Mouse (Mus musculus) kidney, adult 11 months (tissue): ENCODE data around the gene Brf1.

ENCODE experiments used
- DNase-seq: peaks from one replicate; pipeline ENCODE4 v3.0.0; 2022

Gene Brf1

DNA sequence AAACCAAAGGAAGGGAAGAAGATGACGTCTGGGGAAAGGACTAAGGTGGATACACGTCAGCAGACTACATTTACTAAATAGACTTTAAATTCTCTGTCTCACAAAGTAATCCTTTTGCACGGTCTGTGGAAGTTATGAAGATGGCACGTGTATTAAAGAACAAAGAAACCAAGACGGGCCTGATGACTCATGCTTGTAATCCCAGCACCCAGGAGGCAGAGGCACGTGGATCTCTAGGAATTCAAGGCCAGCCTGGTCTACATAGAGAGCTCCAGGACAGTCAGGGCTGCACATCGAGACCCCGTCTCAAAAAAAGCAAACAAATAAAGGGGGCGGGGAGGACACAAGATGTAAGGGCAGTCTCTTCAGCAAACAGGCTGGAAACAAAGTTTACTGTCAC, 25.8 kb downstream of the Brf1 start:
- no peak for DNase-seq

DNA sequence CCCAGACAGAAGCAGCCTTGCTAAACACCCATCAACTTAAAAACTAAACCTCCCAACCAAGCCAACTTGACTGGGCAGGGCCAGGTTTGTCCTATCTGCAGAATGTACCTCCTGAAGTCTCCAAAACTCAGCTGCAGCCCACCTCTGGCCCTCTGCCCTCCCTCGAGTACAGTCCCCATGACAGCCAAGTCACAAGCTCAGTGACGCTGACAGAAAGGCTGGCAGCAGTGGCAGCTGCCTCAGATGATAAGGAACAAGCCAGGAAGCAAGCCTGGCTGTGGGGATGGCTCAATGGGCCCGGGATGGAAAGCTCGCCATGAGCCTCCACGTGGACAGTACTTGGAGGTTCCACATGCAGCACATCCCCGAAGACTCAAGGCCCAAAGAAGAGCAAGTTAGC, 30.9 kb downstream of the Brf1 start:
- no peak for DNase-seq

DNA sequence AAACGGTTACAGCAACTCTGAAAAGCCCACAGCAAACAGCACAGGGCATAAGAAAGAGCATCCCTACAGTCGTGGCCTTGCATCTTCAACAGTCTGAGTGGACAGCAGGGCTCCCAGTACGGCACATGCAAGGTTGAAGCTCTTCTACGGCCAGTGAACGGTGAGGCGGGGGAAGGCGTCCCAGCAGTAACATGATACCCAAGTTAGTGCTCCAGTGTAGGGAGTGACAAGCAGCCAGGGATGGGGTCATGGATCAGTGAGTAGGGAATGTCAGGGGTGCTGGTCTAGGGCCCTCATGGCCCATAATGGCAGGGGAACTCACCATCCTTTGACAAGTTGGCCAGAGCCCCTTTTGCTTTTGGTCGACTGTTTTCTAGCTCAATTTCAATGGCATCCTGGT, 31.6 kb downstream of the Brf1 start:
- no peak for DNase-seq

DNA sequence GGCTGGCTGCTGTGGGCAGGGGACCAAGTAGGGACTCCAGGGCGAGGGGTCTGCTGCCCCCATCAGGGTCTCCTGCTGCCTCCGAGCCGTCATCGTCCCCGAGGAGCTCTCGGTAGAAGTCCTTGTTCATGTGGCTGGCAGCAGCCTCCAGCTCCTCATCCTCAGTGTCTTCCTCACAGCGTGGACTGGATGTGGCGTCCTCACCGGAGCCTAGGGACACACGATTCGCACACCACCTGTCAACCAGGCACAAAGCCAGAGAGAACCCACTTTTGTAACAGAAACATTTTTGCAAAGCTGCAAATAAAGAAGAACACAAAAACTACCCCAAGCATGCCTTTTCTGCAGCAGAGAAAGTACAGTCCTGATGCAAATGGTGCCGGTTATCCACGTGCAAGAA, 34.7 kb downstream of the Brf1 start:
- no peak for DNase-seq

DNA sequence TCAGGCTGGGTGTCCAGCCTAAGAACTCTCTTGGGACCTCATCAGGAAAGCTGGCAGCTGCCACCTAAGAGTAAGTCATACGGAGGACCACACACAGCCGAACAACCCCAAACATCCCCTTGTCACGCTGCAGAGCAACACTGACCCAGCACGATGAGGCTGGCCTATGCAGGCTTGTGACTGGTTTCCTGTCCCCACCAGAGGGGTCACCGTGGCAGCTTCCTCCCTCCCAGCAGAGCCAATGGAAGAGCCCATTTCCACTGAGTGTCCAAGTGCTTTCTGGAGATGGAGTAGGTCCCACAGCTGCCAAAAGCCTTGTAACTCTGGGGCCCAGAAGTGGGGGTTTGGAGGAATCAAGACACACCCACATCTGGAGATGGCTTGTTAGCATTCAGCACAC, 38.6 kb downstream of the Brf1 start:
- DNase-seq = no peak

DNA sequence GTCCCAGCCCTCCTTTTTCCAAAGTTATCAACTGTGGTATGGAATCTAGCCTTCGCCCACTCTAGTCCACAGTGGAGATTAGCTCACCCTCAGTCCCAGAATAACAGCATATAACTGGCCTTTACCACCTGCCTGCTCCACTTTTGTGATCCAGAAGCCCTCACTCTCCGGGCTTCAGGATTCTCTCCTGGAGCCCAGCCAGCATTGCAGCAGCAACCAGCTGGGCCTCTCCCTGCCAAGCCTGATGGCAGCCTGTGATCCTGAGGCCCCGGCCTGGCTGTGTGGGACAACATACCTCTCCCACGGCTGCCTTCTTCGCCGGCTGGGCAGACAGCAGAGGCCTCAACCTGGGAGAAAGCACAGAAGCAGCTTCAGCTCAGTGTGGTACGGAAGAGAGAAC, 39.1 kb downstream of the Brf1 start:
- DNase-seq = no peak

DNA sequence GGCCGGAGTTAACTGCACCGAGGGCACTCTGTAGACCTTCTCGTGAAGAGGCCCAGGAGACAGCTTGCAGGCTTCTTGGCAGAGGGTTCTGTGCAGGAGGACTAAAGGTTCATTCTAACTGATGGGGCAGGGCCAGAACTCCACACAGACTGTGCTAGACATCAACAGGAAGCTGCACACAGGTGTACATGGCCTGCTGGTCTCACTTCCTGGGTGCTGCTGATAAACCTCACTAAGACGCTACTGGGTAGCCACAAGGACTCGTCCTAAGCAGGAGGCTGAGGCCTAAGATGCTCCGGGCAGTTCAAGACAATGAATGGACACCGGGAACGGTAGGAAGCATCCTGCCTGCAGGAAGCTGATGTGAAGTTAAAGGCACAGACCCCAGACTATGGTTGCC, 41.1 kb downstream of the Brf1 start:
- DNase-seq = no peak

DNA sequence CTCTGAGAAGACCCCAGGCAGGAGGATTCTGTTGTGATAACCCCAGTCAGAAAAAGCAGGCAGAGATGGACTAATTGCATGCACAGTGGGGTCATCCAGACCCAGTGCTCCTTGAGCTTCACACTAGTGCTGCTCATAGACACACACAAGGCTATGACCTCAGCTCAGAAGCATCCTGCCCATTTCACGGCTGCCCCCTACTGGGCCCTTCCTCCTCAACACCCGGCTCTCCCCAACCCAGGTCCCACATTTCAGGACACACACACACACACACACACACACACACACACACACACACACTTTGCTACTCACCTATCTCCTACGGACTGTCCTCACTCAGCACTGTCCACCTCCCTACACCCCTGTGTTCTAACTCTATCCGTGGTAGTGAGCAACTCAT, 42.2 kb downstream of the Brf1 start:
- no peak for DNase-seq

DNA sequence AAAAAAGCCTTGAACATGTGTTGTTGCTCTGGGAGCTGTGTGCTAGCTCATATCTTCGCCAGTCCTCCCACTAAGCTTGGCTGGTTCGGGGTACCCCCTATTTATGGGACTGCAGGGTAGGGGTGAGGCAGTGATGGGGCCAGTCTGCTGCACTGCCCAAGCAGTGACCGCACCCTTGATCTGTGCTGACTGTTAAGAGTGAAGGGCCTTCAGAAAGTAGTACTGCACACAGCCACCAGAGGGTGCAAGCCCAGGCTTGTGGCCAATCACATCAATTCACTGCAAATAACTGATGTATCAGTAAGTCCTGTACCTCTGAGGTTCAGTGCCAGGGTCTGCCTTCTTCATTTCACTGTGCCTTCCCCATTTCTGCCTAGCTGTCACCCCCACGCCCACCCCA, 44.7 kb downstream of the Brf1 start:
- DNase-seq = peak; percentile 67

DNA sequence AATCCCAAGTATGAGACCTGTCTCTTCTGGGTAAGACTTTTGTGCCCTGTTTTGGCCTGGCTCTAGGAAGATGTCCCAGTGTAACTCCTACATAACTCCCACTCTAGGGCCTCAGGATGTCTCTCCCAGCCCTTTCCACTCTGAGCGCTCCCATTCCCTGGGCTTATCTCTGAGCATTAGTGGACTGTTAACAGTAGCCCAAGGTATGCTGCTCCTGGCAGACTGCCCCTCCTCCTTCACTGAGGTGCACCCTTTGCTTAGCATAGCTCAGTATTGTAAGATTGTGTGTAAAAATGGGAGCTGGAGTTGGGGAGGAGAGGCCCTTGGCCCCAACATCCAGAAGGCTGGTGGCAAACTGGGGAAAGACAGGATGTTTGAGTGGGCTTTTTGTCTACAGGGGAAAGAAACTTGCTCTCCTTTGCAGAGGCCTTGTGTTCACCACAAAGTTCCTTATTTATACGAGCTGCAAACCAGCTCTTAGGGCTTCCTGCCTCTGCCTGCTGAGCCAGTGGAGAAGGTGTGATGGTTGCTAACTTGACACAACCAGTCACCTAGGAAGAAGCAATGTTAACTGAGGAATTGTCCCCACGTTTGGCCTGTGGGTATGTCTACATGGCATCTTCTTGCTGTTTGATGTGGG, 47.5 kb downstream of the Brf1 start:
- no peak for DNase-seq

DNA sequence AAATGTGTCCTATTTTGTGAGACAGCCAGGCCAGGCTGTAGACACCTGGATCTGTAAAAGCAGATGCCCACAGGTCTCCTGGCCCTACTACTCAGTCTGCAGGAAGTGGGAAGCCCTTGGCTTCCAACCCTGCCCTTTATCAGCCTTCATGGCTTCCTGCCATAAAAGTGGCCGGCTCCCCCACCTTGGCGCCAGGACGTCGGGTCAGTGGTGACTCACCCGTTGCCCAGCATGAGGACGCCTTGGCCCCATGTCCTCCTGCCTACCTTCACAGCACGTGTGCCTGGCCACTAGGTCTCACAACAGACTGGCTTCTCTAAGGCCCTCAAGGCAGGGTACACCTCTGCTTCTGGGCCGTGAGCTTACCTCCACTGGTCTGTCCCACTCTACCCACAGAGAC, 48.1 kb downstream of the Brf1 start:
- DNase-seq = peak; percentile 59

DNA sequence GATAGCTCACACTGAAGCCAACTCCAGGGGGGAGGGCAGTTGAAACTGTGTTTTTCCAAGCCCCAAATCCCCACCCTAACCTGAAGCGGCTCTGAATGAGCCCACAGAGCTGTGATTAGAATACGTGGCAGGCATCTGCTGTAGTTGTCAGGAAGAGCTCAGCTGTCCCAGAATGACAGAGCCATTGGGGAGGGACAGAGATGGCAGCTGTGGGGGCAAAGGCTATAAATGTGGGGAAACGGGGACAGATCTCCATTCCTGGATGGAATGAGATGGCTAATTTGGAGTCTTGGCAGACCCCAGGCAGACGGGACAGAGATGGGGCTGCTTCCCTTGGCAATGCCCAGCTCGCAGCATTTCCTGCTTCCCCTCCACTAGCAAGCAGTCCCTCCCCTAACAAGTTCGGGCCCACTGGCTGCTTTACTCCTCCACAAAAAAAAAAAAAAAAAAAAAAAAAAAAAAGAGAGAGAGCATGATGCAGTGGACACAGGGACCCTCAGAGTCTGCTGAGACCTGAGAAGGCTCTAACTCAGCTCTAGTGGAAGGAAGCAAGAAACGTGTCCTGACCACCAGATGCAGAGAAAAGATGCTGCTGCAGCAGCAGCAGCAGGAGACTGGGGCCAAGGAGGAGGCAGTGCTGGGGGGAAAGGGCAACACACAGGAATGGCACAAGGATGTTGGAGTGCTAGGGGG, 49.2 kb downstream of the Brf1 start:
- no peak for DNase-seq

DNA sequence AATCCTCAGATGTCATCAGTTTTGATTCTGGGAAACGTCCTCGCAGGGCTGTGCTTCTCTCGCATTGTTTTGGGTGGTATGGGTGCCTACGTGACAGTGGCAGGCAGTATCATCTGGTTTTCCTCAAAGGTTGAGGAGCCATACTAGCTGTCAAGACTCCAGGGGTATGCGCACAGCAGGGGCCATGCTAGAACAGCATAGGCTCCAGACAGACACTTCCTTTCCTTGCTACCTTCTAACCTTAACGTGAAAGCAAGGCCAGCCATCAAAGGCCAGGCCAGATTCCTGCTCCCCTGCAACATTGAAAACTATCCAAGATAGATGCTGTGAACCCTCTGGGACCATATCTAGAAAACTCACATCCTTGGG, 49.8 kb downstream of the Brf1 start:
- no peak for DNase-seq

DNA sequence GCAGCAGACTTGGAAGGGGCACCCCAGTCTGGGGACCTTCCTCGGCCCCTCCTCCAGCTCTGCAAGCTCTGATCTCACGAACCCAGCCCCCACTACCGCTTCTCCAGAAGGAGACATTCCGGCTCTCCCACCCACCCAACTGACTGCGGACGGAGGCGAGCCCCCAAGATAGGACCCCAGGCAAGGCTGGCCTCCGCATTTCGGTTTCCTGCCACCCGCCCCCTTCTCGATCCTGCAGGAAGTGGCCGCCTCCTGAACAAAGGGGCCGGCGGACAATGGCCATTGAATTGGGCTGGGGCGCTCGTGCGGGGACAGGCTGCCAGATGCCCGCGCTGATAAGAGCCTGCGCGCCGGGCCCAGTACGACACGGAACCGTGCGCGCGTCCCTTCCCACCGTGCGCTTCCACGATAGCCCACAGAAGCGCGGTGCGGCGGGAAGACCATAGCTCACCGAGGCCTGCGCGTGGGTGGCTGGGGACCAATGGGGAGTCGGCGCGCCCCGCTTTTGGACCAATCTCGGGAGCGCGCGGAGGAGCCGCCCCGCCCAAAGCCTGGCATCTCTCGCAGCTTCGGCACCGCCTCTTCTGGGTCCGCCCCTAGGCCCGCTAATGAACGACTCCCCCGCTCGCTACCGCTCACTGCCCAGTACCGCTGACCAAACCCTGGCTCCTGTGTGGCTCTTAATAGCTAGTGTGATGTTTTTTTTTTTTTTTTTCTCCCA, 50.3 kb downstream of the Brf1 start:
- peak; percentile 82 for DNase-seq

DNA sequence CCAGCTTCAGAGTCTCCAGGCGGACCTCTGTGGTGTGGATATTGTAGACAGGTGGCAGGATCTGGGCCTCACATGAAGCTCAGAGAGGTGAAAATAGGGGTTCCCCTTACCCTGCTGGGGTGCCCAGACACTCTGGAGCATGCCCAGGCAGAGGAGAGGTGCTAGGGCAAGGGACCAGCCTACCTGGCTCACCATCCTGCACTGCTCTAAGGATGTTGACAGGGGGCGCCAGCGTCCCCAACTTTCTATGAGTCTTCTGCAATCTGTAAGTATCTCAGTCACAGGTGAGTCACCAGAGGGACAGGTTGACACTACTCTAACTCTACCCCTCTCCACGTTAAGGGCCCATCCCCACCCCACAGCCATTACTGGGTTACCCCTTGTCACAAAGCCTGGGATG, 53.2 kb downstream of the Brf1 start:
- no peak for DNase-seq

DNA sequence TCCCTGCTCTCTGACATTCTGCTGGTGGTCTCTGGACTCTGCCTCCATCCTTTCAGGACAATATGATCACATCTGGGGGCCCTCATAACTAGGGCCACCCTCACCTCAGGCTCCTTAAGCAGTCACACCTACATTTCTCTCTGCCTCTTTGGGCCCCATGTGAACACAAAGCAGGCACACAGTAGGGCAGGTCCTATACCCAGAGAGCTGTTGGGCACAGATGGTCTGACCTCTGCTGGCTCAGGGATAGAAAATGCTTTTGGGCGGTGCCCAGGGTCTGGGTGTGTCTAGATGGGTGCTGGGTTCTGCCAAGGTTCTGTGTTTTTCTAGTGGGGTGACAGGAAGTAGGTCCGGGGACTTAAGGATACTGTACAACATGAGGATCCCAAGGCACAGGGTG, 56.8 kb downstream of the Brf1 start:
- no peak for DNase-seq

DNA sequence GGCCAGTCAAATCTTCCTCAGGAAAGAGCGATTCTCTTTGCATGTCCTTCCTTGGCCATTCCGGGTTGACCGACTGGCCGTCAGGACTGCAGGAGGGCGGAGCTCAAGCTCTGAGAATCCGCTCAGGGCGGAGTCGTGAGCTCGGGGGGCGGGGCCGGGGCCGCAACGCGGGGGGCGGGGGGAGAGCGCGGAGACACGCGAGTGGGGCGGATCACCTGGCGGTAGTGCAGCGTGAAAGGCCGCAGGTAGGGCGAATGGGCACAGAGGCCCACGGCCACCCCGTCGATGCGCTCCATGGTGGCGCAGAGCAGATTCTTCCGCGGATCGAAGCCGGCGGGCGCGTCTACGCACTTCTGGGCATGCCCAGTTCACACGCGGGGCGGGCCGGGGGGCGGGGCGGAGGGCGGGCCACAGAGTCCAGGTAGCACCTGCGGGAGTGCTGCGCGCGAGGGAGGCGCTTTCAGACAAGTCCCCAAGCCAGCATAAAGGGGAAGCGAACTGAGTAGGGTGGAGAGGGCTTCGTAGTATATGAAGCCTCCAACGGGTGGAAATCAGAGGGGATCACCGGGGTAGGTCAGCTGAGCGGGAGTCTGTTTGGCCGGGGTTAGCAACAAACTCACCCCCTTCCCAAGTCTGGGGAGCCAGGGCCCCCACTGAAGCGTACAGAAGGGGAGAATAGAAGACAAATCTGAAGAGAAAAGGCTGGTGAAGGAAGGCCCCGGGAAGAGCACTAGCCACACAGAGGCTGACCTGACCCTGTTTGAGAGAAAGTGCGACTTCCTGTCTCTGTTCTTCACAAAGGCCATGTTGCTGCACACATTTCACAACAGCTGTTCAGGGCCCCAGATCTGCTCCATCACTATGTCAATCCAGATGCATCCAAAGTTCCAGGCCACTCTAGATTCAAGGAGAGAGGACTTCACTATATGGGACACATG, 58.5 kb downstream of the Brf1 start, which contains the start of gene Nudt14:
TSS of gene Nudt14 (minus strand) at position 349 of the 938 bp plus-strand sequence.
- peak; percentile 78 for DNase-seq

DNA sequence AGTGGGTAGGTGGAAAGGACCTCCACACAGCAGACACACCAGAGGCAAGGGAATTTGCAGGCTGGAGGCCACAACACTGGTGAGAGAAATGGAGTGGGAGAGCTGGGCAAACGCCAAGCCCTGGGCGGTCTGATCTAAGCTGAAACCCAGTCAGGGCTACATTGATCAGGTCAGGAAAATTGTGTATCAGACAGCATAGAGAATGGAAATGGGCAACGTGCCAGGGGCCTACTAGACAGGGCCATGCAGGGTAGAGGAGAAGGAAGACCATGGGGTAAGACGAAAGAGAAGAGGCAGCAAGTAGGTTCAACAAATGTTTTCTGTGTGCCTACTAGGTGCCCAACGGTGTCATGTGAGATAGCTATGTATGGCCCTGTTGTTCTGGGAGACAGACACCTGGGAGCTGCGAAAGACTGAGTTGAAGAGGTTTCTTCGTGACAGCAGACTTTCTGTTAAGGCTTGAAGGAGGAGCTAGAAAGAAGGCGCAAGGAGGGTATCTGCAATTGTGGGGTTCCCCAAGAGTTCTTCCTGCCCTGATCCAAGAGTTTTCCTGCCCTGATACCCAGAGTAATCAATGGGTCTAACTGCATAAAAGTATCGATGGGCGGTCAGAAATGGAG, 59.2 kb downstream of the Brf1 start:
- peak; percentile 48 for DNase-seq

DNA sequence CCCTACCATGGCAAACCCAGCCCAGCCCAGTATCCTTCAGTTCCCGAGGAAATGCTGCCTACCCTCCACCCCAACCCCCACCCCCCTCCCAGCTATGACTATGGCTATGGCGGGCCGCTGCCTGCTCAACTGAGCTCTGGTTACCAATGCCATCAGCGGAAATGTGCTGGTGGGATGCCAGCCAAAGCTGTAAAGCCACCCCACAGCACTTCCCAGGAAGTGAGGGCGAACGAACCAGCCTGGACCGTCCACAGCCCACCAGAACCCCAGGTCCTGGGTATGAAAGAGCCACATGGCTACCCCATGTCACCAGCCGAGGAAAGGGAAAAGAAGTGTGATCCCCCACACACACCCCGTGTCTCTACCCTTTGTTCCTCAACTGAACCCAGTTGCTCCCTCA, 59.8 kb downstream of the Brf1 start:
- no peak for DNase-seq

DNA sequence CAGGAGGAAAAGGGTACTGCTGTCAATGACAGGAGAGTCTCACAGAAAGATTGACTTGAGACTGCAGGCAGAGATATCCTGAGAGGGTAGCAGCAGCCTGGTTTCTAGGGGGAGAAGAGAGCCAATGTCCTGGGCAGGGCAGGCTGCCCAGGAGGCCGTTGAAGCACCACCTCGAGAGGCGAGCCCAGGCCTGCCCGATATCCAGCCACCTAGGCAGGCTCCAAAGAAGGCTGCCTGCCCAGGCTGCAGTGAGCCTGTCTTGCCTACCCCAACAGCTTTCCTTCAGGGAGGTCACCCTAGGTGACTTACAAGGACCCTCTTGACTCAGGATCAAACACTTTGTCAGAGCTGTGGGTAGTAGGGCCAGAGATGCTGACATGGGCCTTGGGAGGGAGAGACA, 60.3 kb downstream of the Brf1 start:
- no peak for DNase-seq

DNA sequence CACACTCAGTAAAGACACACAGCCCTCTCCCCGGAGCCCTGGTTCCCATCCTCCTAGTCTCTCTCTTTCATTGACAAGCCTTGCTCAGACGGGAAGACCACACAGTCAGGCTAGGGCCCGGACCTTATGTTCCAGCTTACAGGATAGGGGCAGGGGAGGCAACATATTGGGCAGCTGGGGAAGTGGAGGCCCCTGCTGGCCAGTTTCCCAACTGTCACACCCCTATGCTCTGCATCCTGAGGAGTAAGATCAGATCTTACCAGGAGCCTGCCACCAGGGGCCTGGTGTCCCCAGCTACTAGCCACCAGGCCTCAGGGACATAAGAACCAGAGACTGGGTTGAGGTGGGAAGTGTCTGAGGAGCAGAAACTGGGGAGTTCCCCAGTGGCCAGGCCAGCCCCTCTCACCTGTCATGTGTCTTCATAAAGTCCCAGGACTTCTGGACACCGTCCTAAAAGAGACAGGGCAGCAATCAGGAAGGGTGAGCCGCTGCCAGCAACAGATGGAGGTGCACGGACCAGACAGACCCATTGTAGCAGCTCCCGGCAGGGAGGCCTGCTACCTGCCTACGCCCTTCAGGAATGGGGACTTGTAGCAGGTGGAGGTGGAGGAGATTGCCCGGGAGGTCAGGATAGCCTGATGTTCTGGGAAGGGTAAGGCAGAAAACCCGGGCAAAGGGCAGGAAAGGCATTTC, 61.5 kb downstream of the Brf1 start:
- no peak for DNase-seq

DNA sequence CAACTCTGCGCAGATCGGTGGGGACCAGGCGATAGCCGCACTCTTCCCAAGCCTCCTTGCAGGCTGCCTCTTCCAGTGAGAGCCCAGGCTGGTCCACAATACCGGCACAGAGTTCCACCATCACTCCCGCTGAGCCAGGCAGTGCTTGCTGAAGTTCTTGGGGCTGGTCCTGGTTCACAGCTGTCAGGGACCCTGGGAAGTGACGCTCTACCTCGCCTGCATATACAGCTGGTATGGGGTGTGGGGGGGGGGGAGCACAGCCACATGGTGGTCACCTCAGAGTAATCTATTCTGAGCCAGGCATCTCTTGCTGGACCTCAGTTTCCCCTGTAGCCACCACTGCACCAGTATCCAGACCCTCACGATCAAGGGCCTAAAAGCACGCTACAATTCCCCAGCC, 62.1 kb downstream of the Brf1 start:
- DNase-seq = no peak
